Mouse (Mus musculus) midbrain, embryonic 14.5 days (tissue): ENCODE measurements around the gene Nwd2. TPM values are rescaled to one million over a fixed set of nuclear protein-coding genes. Genes with fewer than 3 reads are reported as not detected.

Experiments
- ATAC-seq: fragments of 200-750 bp; cut with Nextera tagmentation; 2 replicates; pipeline ENCODE4 v1.8.0; 2017; ENCODE audit warnings: moderate number of reproducible peaks, moderate library complexity; ENCODE audit not compliant: low FRiP score, low TSS enrichment
- DNase-seq: peaks from one replicate; pipeline ENCODE4 v3.0.0-alpha.2; 2015
- H3K27ac ChIP-seq: fragments of 300-500 bp; sonication (generic); replicated peaks from 2 replicates; pipeline ENCODE4 v1.5.1; 2014; ENCODE audit warnings: mild to moderate bottlenecking, low read depth, low read length, moderate library complexity
- H3K27me3 ChIP-seq: fragments of 300-500 bp; sonication (generic); 2 replicates; pipeline ENCODE4 v1.6.1; 2014; ENCODE audit warnings: low read length, control low read depth, mixed read lengths; ENCODE audit not compliant: control insufficient read depth, insufficient read depth
- H3K36me3 ChIP-seq: fragments of 300-500 bp; sonication (generic); 2 replicates; pipeline ENCODE4 v1.6.1; 2014; ENCODE audit warnings: low read length, control low read depth; ENCODE audit not compliant: control insufficient read depth, insufficient read depth
- H3K4me1 ChIP-seq: fragments of 300-500 bp; sonication (generic); 2 replicates; pipeline ENCODE4 v1.6.1; 2014; ENCODE audit warnings: mild to moderate bottlenecking, antibody characterized with exemption, low read length, control low read depth; ENCODE audit not compliant: control insufficient read depth, insufficient read depth
- H3K4me2 ChIP-seq: fragments of 300-500 bp; sonication (generic); 2 replicates; pipeline ENCODE4 v1.6.1; 2014; ENCODE audit warnings: mild to moderate bottlenecking, low read length, moderate library complexity
- H3K4me3 ChIP-seq: fragments of 300-500 bp; sonication (generic); replicated peaks from 2 replicates; pipeline ENCODE4 v1.5.1; 2014; ENCODE audit warnings: low read depth, low read length
- H3K9ac ChIP-seq: fragments of 300-500 bp; sonication (generic); replicated peaks from 2 replicates; pipeline ENCODE4 v1.6.1; 2014; ENCODE audit warnings: mild to moderate bottlenecking, low read length, moderate library complexity
- H3K9me3 ChIP-seq: fragments of 300-500 bp; sonication (generic); 2 replicates; pipeline ENCODE4 v1.6.1; 2016; ENCODE audit warnings: low read length, control low read depth, mixed read lengths; ENCODE audit not compliant: control insufficient read depth
- WGBS: fragments of 180-500 bp; shearing (Covaris S2); extraction: QIAGEN DNeasy Blood & Tissue Kit; methylation state at CpG from one replicate; pipeline ENCODE4 v1.1.7; 2014; 5-methylcytosine and 5-hydroxymethylcytosine counted together
- polyA plus RNA-seq: library from polyadenylated mRNA; unstranded; fragments of >200 nt; fragmentation: Nextera tagmentation; extraction: Ambion mirVana; gene quantifications from 2 replicates; pipeline ENCODE4 v1.2.1, GENCODE M21; 2014

The Nwd2 gene
- polyA plus RNA-seq, 1 experiment from 2014 or later = 12.3 TPM

DNA sequence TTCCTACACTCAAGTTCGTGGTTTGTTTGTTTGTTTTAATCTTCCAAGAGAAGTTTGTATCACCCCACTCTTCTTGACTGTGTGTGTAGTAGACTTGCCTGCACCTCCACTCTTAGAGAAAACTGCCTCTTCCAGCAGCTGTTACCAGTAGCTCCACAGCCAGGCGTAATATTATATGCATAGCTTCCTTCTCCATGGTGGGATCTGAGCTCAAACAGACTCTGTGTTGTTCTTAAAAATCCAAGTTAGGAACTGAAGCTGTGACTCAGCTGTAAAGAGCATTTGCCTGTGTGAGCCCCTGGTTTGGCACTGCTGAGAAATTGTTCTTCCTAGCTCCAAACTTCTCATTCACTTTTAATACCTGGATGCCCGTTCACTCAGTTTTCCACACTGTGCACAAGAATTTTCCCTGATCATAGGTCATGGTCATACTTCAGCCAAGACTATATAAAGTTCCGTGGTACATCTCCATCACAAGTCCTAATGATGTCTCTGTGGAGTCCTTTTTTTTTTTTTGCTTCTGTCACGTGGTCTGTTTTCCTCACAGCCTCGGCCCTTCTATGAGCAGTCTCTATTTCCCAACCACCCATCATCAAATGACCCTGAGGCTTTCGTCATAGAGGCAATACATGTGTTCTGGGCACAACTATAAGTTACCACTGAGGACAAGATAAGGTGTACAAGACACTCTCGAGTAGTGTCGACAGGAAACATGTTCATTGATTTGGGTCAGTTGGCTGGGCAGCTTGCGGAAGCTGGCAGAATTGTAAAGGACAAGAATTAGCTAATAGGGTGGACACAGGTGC is 179.7 kb downstream of the Nwd2 start:
- Histone ChIP-seq H3K27ac (no peak overlapping the region), H3K4me2 (no peak overlapping the region), H3K9ac (no peak overlapping the region), H3K4me3 (no peak overlapping the region), H3K9me3 (no peaks in the 10 kb centered on the region), H3K27me3 (no peaks in the 10 kb centered on the region), H3K4me1 (no peaks in the 10 kb centered on the region), H3K36me3 (no peaks in the 10 kb centered on the region)
- 91% methylated on average over 10 of the region's 10 CpGs for whole genome bisulfite sequencing
- ATAC-seq = no peak
- no peak for DNase-seq

DNA sequence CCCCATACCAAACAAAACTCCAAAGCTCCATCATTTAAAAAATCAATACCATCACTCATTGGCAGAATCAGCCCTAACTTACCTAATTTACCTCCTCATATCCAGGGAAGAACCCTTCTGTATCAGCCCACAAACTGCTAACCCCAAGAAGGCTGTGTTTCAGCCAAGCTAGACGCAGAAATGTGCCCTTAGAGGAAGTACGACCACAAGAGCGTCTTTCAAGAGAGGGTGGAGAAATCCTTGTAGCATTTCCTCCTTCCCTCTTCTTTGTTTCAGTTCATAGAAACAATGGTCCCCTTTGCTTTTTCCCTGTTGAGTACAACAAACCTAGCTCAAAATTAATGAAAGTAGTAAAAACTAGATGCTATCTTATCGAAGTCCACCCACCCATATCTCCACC is 182.2 kb downstream of the Nwd2 start:
- DNase-seq (no peak), ATAC-seq (no peak)
- H3K27me3 ChIP-seq = no peaks in the 10 kb centered on the region
- H3K4me1 ChIP-seq = no peaks in the 10 kb centered on the region
- H3K36me3 ChIP-seq = no peaks in the 10 kb centered on the region
- no peak overlapping the region for H3K9ac ChIP-seq
- no peak overlapping the region for H3K4me2 ChIP-seq
- 90% methylated on average over 4 of the region's 4 CpGs for WGBS
- no peak overlapping the region for H3K4me3 ChIP-seq
- no peaks in the 10 kb centered on the region for H3K9me3 ChIP-seq
- no peak overlapping the region for H3K27ac ChIP-seq

DNA sequence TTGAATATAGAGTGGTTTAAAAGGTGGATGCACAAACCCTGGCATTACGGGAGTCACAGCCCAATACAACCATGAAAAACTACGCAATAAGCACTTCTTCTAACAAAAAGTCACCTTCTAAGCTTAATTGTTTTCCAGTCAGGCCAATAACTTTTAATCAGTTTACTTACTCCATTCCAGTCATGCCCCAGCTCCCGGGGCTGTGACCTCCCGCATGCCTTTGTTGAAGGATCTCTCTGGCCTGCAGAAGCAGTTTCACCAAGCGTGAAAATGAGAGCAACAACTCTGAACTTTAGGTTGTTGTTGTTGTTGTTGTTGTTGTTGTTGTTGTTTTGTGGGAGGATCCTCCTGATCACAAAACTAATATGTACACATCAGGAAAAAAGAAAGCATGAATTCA is 185.1 kb downstream of the Nwd2 start:
- DNase-seq (no peak), ATAC-seq (no peak)
- no peaks in the 10 kb centered on the region for H3K27me3 ChIP-seq
- H3K9me3 ChIP-seq = no peaks in the 10 kb centered on the region
- 19% methylated on average over 5 of the region's 5 CpGs for WGBS
- H3K9ac ChIP-seq = no peak overlapping the region
- no peaks in the 10 kb centered on the region for H3K4me1 ChIP-seq
- no peak overlapping the region for H3K4me2 ChIP-seq
- no peak overlapping the region for H3K4me3 ChIP-seq
- H3K36me3 ChIP-seq = no peaks in the 10 kb centered on the region
- H3K27ac ChIP-seq = no peak overlapping the region

DNA sequence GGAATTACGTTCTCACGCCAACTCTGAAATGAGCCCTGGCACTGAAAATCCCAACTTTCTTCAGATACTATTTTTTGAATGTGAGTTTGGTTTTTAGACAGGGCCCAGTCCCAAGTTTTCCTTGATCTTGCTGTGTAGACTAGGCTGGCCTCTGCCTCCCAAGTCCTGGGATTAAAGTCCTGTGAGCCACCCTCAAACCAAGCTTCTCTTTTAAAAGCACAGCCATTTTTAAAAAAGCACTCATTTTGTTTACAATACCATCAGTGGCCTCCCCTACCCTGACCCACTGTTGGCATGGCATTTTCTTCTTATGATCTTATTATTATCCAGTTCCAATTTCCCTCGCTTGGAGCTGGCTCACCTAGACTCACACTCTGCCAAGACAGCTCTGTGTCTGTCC is 185.5 kb downstream of the Nwd2 start:
- no peak for DNase-seq
- no peak overlapping the region for H3K4me2 ChIP-seq
- no peaks in the 10 kb centered on the region for H3K27me3 ChIP-seq
- H3K9me3 ChIP-seq = no peaks in the 10 kb centered on the region
- ATAC-seq = no peak
- no peak overlapping the region for H3K27ac ChIP-seq
- no peak overlapping the region for H3K9ac ChIP-seq
- no peaks in the 10 kb centered on the region for H3K36me3 ChIP-seq
- WGBS = 49% methylated on average over 3 of the region's 3 CpGs
- no peak overlapping the region for H3K4me3 ChIP-seq
- no peaks in the 10 kb centered on the region for H3K4me1 ChIP-seq

DNA sequence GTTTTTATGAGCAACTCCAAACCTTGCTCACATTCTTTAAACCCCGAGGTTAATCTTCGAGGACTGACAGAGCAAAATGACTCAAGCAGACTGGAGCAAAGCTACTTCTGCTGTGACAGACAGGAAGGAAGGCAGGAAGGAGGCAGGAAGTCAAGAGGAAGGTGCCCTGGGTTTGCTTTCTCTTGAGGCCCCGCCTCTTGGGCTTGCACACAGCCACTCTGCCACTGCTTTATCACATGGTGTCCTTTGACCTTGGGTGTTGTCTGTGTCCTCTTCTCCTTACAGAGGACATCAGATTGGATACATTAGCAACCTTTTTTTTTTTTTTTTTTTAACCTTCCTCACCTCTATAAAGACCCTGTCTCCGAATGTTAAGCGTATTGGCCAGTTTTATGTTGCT is 188.2 kb downstream of the Nwd2 start:
- no peak overlapping the region for H3K9ac ChIP-seq
- H3K4me2 ChIP-seq = no peak overlapping the region
- no peaks in the 10 kb centered on the region for H3K4me1 ChIP-seq
- ATAC-seq (no peak), DNase-seq (no peak)
- no peak overlapping the region for H3K27ac ChIP-seq
- 89% methylated on average over 5 of the region's 5 CpGs for WGBS
- H3K9me3 ChIP-seq = no peaks in the 10 kb centered on the region
- H3K36me3 ChIP-seq = no peaks in the 10 kb centered on the region
- H3K27me3 ChIP-seq = no peaks in the 10 kb centered on the region
- no peak overlapping the region for H3K4me3 ChIP-seq

DNA sequence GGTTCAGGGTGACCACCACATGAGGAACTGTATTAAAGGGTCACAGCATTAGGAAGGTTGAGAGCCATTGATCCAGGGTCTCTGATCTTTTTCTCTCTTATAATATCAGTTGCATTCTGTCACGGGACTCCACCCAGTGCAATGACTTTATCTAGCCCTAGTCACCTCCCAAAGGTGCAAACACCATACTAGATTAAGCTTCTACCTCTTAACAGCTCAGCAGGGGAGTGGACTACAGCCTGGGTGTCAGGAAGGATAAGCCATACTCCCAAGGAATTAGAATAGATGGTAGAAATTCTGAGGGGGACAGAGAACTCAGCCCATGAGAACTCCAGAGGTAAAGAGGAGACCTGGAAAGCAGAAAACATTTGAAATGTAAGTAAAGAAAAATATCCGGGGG is 188.9 kb downstream of the Nwd2 start:
- 91% methylated on average over 2 of the region's 2 CpGs for WGBS
- Histone ChIP-seq H3K9ac (no peak overlapping the region), H3K27ac (no peak overlapping the region), H3K4me1 (no peaks in the 10 kb centered on the region), H3K4me2 (no peak overlapping the region), H3K27me3 (no peaks in the 10 kb centered on the region), H3K9me3 (no peaks in the 10 kb centered on the region), H3K4me3 (no peak overlapping the region), H3K36me3 (no peaks in the 10 kb centered on the region)
- DNase-seq (no peak), ATAC-seq (no peak)

DNA sequence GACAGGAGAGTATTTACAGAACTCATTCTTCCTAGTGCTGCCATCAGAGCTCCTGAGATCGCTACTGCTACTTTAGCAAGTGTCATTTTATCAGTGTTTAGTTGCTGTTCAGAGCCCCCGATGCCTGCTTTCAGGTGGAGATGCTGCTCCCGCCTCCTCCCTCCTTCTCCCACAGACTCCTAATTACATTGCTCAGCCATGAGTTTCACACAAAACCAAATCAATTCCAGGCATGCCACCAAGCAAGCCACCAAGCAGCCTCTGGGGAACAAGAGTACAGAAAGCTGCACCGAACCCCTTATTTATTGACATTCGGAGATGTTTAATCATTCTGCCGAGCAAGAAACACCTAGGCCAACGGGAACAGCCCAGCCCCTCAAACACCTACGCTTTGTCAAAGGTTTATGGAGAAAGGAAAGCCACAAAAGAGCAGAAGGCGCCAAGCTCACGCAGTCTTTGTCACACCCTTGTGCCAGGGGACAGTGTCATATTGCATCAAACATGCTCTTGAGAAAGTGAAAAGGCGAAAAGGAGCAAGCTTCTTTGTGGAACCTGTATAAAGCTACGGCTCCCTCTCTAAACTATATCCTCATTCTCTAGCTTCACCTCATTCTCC is 191.0 kb downstream of the Nwd2 start:
- no peak overlapping the region for H3K4me3 ChIP-seq
- no peaks in the 10 kb centered on the region for H3K36me3 ChIP-seq
- DNase-seq (peak; percentile 27), ATAC-seq (no peak)
- H3K27me3 ChIP-seq = no peaks in the 10 kb centered on the region
- 74% methylated on average over 12 of the region's 12 CpGs for WGBS
- H3K4me1 ChIP-seq = no peaks in the 10 kb centered on the region
- no peaks in the 10 kb centered on the region for H3K9me3 ChIP-seq
- H3K9ac ChIP-seq = no peak overlapping the region
- H3K27ac ChIP-seq = no peak overlapping the region
- H3K4me2 ChIP-seq = no peak overlapping the region

DNA sequence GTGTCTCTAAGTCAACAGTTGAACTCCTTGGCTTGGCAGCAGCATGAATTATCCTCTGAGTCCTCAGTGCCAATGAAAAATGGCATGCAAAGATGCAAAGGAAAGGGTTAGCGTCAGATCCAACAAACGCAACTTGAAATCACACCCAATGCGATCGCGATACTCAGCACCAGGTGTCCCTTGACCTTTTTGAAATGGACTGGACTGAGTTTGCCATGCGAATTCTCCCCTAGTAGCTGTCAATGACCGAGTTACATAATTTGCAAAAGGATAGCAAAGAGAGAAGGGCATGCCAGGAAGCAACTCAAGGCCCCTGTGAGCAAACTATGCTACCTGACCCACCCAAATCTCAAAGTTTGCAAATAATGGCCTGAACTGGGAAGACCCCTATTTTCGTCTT is 198.2 kb downstream of the Nwd2 start:
- ATAC-seq = no peak
- WGBS = 94% methylated on average over 8 of the region's 8 CpGs
- no peaks in the 10 kb centered on the region for H3K4me1 ChIP-seq

More for the DNA sequence above, 198.2 kb downstream of the Nwd2 start:
- no peaks in the 10 kb centered on the region for H3K36me3 ChIP-seq
- H3K9ac ChIP-seq = no peak overlapping the region
- no peaks in the 10 kb centered on the region for H3K9me3 ChIP-seq
- DNase-seq = no peak
- H3K4me3 ChIP-seq = no peak overlapping the region
- H3K4me2 ChIP-seq = no peak overlapping the region
- no peaks in the 10 kb centered on the region for H3K27me3 ChIP-seq
- no peak overlapping the region for H3K27ac ChIP-seq
